Mouse (Mus musculus): ENCODE measurements around the gene Nphs1. TPM values are rescaled to one million over a fixed set of nuclear protein-coding genes. Genes with fewer than 3 reads are reported as not detected.

Gene Nphs1
- total RNA-seq, 1 experiment from 2014 or later, result not detected

- no peak for ATAC-seq (replicated peaks; ENCODE audit: insufficient number of reproducible peaks, low FRiP score, low TSS enrichment, poor library complexity, severe bottlenecking)
Observed at GRCm38 (mm10) chr7:30435156-30435555, 23.0 kb upstream of the Nphs1 start.

- ATAC-seq (replicated peaks; ENCODE audit: insufficient number of reproducible peaks, low FRiP score, low TSS enrichment, poor library complexity, severe bottlenecking), result no peak
Observed at GRCm38 (mm10) chr7:30436879-30437278, 21.2 kb upstream of the Nphs1 start.

- no peak for ATAC-seq (replicated peaks; ENCODE audit: insufficient number of reproducible peaks, low FRiP score, low TSS enrichment, poor library complexity, severe bottlenecking)
Observed at GRCm38 (mm10) chr7:30439734-30440133, 18.4 kb upstream of the Nphs1 start.

- ATAC-seq (replicated peaks; ENCODE audit: insufficient number of reproducible peaks, low FRiP score, low TSS enrichment, poor library complexity, severe bottlenecking), result peak; percentile 37; the same call in 1 of the 2 replicates
Observed at GRCm38 (mm10) chr7:30440697-30441096, 17.4 kb upstream of the Nphs1 start.

- ATAC-seq (replicated peaks; ENCODE audit: insufficient number of reproducible peaks, low FRiP score, low TSS enrichment, poor library complexity, severe bottlenecking), result no peak
Observed at GRCm38 (mm10) chr7:30443696-30444095, 14.4 kb upstream of the Nphs1 start.

- no peak for ATAC-seq (replicated peaks; ENCODE audit: insufficient number of reproducible peaks, low FRiP score, low TSS enrichment, poor library complexity, severe bottlenecking)
Observed at GRCm38 (mm10) chr7:30444154-30444970, 13.8 kb upstream of the Nphs1 start.

GRCm38 (mm10) chr7:30444971-30445751, 13.0 kb upstream of the Nphs1 start, which contains the start of gene Aplp1:
TSS of gene Aplp1 (minus strand) at chr7:30445535.
- no peak for ATAC-seq (replicated peaks; ENCODE audit: insufficient number of reproducible peaks, low FRiP score, low TSS enrichment, poor library complexity, severe bottlenecking)

- no peak for ATAC-seq (replicated peaks; ENCODE audit: insufficient number of reproducible peaks, low FRiP score, low TSS enrichment, poor library complexity, severe bottlenecking)
Observed at GRCm38 (mm10) chr7:30450241-30450640, 7.9 kb upstream of the Nphs1 start.

GRCm38 (mm10) chr7:30453327-30453726, 4.8 kb upstream of the Nphs1 start:
- 0 out of 2 replicates have a peak, but pooled peaks have one; percentile 7 for ATAC-seq (replicated peaks; ENCODE audit: insufficient number of reproducible peaks, low FRiP score, low TSS enrichment, poor library complexity, severe bottlenecking)

- no peak for ATAC-seq (replicated peaks; ENCODE audit: insufficient number of reproducible peaks, low FRiP score, low TSS enrichment, poor library complexity, severe bottlenecking)
Observed at GRCm38 (mm10) chr7:30453766-30454165, 4.3 kb upstream of the Nphs1 start.

- ATAC-seq (replicated peaks; ENCODE audit: insufficient number of reproducible peaks, low FRiP score, low TSS enrichment, poor library complexity, severe bottlenecking), result no peak
Observed at GRCm38 (mm10) chr7:30454259-30454658, 3.9 kb upstream of the Nphs1 start.

GRCm38 (mm10) chr7:30456487-30456886, 1.6 kb upstream of the Nphs1 start:
- ATAC-seq (replicated peaks; ENCODE audit: insufficient number of reproducible peaks, low FRiP score, low TSS enrichment, poor library complexity, severe bottlenecking), result no peak

- ATAC-seq (replicated peaks; ENCODE audit: insufficient number of reproducible peaks, low FRiP score, low TSS enrichment, poor library complexity, severe bottlenecking), result no peak
Observed at GRCm38 (mm10) chr7:30456911-30457628, 1.0 kb upstream of the Nphs1 start.

GRCm38 (mm10) chr7:30459484-30459883, 1.4 kb downstream of the Nphs1 start:
- ATAC-seq (replicated peaks; ENCODE audit: insufficient number of reproducible peaks, low FRiP score, low TSS enrichment, poor library complexity, severe bottlenecking), result no peak

- no peak for ATAC-seq (replicated peaks; ENCODE audit: insufficient number of reproducible peaks, low FRiP score, low TSS enrichment, poor library complexity, severe bottlenecking)
Observed at GRCm38 (mm10) chr7:30463568-30463967, 5.5 kb downstream of the Nphs1 start.

- no peak for ATAC-seq (replicated peaks; ENCODE audit: insufficient number of reproducible peaks, low FRiP score, low TSS enrichment, poor library complexity, severe bottlenecking)
Observed at GRCm38 (mm10) chr7:30463996-30464395, 5.9 kb downstream of the Nphs1 start.

GRCm38 (mm10) chr7:30464816-30465300, 6.7 kb downstream of the Nphs1 start:
- ATAC-seq (replicated peaks; ENCODE audit: insufficient number of reproducible peaks, low FRiP score, low TSS enrichment, poor library complexity, severe bottlenecking), result no peak

- peak; percentile 73; the same call in 1 of the 2 replicates for ATAC-seq (replicated peaks; ENCODE audit: insufficient number of reproducible peaks, low FRiP score, low TSS enrichment, poor library complexity, severe bottlenecking)
Observed at GRCm38 (mm10) chr7:30472411-30472810, 14.3 kb downstream of the Nphs1 start.

- no peak for ATAC-seq (replicated peaks; ENCODE audit: insufficient number of reproducible peaks, low FRiP score, low TSS enrichment, poor library complexity, severe bottlenecking)
Observed at GRCm38 (mm10) chr7:30474999-30475398, 16.9 kb downstream of the Nphs1 start.

Data from monocyte, adult 5-6 weeks (primary cell).